Mouse (Mus musculus): ENCODE measurements around the gene Zmynd10. TPM values are rescaled to one million over a fixed set of nuclear protein-coding genes. Genes with fewer than 3 reads are reported as not detected.

Gene Zmynd10
- polyA plus RNA-seq, 1 experiment from 2014 or later = 4.3 TPM

DNA sequence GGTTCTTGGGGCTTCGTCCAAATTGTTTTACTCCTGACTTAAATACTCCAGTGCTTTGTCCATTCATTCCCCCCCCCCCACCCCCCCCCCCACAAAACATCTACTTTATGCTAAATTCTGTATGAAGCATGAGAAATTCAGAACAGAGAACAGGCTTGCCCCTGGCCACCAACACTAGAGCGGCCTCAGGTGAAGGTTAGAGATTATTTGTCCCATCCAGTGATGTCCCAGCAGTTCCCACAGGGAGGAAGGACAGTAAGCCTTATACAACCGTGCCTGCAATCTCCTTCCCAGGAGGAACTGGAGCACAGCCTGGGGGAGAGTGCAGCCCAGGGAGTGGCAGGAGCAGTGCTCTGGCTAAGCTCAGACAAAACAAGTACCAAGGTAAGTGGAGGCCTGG, 31.5 kb downstream of the Zmynd10 start, which contains the start of gene Naa80:
Gene Naa80, plus strand, starts transcription at position 301 of the 400 bp plus-strand sequence.
- Histone ChIP-seq H3K36me3 (ENCODE audit: control insufficient read depth, insufficient read depth, low read length) (peaks cover 17% of the 10 kb centered on the region), H3K27me3 (replicated peaks; ENCODE audit: control insufficient read depth, insufficient read depth, low read length) (no peaks in the 10 kb centered on the region), H3K9me3 (replicated peaks; ENCODE audit: control insufficient read depth, low read length) (no peaks in the 10 kb centered on the region), H3K4me3 (ENCODE audit: low read depth, low read length) (no peak within 1 kb of the TSS), H3K9ac (ENCODE audit: low read length) (0 out of 2 replicates have a peak within 1 kb of the TSS, but pooled peaks have one; percentile 21), H3K27ac (ENCODE audit: low read depth, low read length) (peak within 1 kb of the TSS; percentile 11; the same call in 1 of the 2 replicates), H3K4me2 (ENCODE audit: low read length) (no peak within 1 kb of the TSS), H3K4me1 (ENCODE audit: control insufficient read depth, insufficient read depth, low read length) (peaks cover 13% of the 10 kb centered on the region)
- 84% methylated on average over 3 of the region's 3 CpGs for WGBS
- ATAC-seq = no peak
- no peak for DNase-seq (ENCODE audit: low spot score)

DNA sequence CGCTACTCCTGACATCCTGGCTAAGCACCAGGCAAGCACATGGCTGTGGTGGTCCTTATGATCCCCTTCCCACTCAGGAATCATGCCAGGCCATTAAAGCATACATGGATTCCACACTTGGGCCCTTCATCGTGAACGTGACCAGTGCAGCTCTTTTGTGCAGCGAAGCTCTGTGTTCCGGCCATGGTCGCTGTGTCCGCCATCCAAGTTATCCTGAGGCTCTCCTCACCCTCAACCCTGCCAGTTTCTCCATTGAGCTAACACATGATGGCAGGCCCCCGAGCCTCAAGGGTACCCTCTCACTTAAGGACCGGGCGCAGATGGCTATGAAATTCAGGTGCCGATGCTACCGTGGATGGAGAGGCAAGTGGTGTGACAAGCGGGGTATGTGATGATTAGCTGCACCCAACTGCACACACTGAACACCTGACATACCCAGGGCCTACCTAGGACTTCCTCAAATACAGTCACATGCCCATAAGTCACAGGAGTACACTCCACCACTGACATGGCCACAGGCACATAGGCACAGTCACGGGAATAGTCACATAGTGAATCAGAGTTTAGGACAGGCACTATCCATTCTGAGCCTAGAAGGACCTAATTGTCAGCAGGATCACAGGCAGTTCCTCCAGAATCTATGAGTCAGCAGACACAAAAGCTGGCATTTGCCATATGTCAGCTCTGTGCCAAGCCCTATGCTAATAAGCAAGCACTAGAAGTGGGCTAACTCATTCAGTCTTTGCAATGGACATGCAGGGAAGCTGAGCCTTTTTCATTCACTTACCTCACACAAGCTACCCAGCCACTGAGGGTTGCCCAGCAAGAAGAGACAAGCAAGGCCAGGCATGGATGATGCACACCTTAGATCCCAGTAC, 32.2 kb downstream of the Zmynd10 start:
- Histone ChIP-seq H3K36me3 (ENCODE audit: control insufficient read depth, insufficient read depth, low read length) (peaks cover 16% of the 10 kb centered on the region; the same call in 1 of the 2 replicates), H3K27ac (ENCODE audit: low read depth, low read length) (peak overlapping the region; percentile 11; the same call in 1 of the 2 replicates), H3K9me3 (replicated peaks; ENCODE audit: control insufficient read depth, low read length) (no peaks in the 10 kb centered on the region), H3K9ac (ENCODE audit: low read length) (0 out of 2 replicates have a peak overlapping the region, but pooled peaks have one; percentile 21), H3K4me1 (ENCODE audit: control insufficient read depth, insufficient read depth, low read length) (peaks cover 13% of the 10 kb centered on the region), H3K4me3 (ENCODE audit: low read depth, low read length) (no peak overlapping the region), H3K27me3 (replicated peaks; ENCODE audit: control insufficient read depth, insufficient read depth, low read length) (no peaks in the 10 kb centered on the region), H3K4me2 (ENCODE audit: low read length) (no peak overlapping the region)
- ATAC-seq = no peak
- WGBS = 94% methylated on average over 14 of the region's 14 CpGs
- DNase-seq (ENCODE audit: low spot score) = peak; percentile 32

DNA sequence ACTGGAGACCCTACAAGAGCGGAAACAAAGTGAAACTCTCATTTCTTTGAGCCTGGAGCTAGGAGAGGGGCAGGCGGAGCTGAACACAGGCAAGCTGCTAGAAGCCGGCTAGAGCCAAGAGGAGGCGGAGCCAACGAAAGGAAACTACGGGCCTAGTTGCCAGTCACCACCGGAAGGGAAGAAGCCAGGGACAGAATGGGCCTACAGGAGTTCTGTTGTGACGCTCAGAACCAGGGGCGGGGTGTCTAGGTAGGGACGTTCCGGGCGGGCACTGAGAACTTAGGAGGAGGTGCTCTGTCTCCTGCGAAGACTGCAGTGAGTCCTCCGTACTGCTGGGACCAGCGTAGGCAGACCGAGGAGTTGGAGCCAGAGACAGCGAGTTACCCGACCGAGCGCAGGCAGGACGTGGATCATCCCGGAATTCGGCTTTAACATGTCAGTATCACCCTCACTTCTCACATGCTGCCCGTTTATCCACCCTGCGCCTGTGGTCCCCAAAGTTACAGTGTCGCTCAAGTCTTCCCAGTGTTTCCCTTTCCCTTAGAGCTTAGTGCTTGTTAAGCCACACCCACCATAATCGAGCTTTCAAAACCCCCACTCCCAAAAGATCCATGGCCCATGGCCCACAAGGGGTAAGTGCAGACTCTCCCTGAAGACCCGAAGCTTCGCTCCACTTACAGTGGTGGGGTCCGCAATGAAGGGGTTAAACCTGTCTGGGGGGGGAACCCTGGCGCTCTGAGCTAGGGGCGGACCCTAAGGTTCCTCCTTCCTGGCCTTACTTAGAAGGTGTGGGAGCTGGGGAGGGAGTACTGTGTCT, 33.6 kb downstream of the Zmynd10 start, which contains the start of gene Hyal3:
Gene Hyal3, plus strand, starts transcription at position 318 of the 817 bp plus-strand sequence.
- peak within 1 kb of the TSS; percentile 58 for H3K4me3 ChIP-seq (ENCODE audit: low read depth, low read length)
- peak within 1 kb of the TSS; percentile 74 for H3K27ac ChIP-seq (ENCODE audit: low read depth, low read length)
- WGBS = 1% methylated on average over 32 of the region's 32 CpGs
- peaks cover 11% of the 10 kb centered on the region; the same call in 1 of the 2 replicates for H3K36me3 ChIP-seq (ENCODE audit: control insufficient read depth, insufficient read depth, low read length)
- peak within 1 kb of the TSS; percentile 71 for H3K4me2 ChIP-seq (ENCODE audit: low read length)
- peak; percentile 95 for DNase-seq (ENCODE audit: low spot score)
- H3K4me1 ChIP-seq (ENCODE audit: control insufficient read depth, insufficient read depth, low read length) = peaks cover 13% of the 10 kb centered on the region
- peak within 1 kb of the TSS; percentile 60 for H3K9ac ChIP-seq (ENCODE audit: low read length)
- no peaks in the 10 kb centered on the region for H3K27me3 ChIP-seq (replicated peaks; ENCODE audit: control insufficient read depth, insufficient read depth, low read length)
- ATAC-seq = peak; percentile 87
- H3K9me3 ChIP-seq (replicated peaks; ENCODE audit: control insufficient read depth, low read length) = no peaks in the 10 kb centered on the region

DNA sequence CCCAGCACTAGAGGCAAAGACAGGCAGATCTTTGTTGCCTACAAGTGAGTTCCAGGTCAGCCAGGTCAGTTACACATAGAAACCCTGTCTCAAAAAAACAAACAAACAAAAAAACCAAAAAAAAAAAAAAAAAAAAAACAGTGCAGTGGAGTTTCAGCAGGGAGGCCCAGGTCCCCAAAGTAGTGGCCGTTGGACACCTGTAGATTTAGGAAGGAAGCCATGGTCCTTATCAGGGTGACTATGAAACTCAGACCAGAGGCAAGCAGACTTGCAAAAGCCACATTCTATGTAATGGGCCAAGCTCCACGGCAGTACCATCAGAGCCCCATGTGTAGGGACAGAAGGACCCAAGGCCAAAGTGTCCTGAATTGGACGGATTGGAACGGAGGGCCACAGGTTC, 34.5 kb downstream of the Zmynd10 start:
- Histone ChIP-seq H3K4me2 (ENCODE audit: low read length) (peak overlapping the region; percentile 71), H3K4me1 (ENCODE audit: control insufficient read depth, insufficient read depth, low read length) (peaks cover 13% of the 10 kb centered on the region), H3K27ac (ENCODE audit: low read depth, low read length) (no peak overlapping the region; the same call in 1 of the 2 replicates), H3K9me3 (replicated peaks; ENCODE audit: control insufficient read depth, low read length) (no peaks in the 10 kb centered on the region), H3K9ac (ENCODE audit: low read length) (peak overlapping the region; percentile 60), H3K27me3 (replicated peaks; ENCODE audit: control insufficient read depth, insufficient read depth, low read length) (no peaks in the 10 kb centered on the region), H3K4me3 (ENCODE audit: low read depth, low read length) (peak overlapping the region; percentile 58), H3K36me3 (ENCODE audit: control insufficient read depth, insufficient read depth, low read length) (peaks cover 11% of the 10 kb centered on the region; the same call in 1 of the 2 replicates)
- no peak for DNase-seq (ENCODE audit: low spot score)
- 76% methylated on average over 4 of the region's 4 CpGs for WGBS
- no peak for ATAC-seq

DNA sequence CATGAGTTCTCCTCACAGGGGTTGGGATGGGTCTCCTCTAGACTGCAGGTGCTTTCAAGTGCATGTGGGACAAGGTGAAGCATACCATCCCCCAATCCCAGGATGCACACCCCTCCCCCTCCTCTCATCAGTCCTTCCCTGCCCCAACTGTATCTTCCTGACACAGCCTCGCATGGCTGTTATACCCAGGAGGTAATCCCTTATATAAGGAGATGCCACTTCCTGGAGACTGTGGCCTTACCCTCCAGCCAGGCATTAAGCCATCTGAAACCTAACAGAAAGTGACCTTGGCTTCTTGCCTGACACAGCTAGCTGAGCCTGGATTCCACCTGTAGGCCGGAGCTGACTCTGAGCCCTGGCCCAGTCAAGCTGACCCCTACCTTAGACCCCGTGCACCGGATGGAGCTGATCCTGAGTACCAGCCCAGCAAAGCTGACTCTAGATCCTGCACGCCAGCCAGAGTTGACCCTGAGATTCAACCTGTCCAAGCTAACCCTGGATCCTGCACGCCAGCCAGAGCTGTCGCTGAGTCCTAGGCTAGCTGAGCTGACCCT, 35.5 kb downstream of the Zmynd10 start:
- DNase-seq (ENCODE audit: low spot score) (no peak), ATAC-seq (no peak)
- Histone ChIP-seq H3K9me3 (replicated peaks; ENCODE audit: control insufficient read depth, low read length) (no peaks in the 10 kb centered on the region), H3K4me1 (ENCODE audit: control insufficient read depth, insufficient read depth, low read length) (peaks cover 13% of the 10 kb centered on the region), H3K36me3 (ENCODE audit: control insufficient read depth, insufficient read depth, low read length) (peaks cover 11% of the 10 kb centered on the region; the same call in 1 of the 2 replicates), H3K4me2 (ENCODE audit: low read length) (no peak overlapping the region), H3K27ac (ENCODE audit: low read depth, low read length) (no peak overlapping the region), H3K27me3 (replicated peaks; ENCODE audit: control insufficient read depth, insufficient read depth, low read length) (no peaks in the 10 kb centered on the region), H3K4me3 (ENCODE audit: low read depth, low read length) (no peak overlapping the region), H3K9ac (ENCODE audit: low read length) (no peak overlapping the region)
- 89% methylated on average over 7 of the region's 7 CpGs for WGBS

DNA sequence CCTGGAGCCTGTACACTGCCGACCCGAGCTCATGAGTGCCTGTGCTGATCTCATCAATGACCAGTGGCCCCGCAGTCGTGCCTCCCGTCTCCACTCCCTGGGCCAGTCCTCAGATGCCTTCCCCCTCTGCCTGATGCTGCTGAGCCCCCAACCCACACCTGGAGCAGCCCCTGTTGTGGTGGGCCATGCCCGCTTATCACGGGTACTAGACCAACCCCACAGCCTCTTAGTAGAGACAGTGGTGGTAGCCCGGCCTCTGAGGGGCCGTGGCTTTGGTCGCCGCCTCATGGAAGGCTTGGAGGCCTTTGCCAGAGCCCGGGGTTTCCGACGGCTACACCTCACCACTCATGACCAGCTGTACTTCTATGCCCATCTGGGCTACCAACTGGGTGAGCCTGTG, 36.1 kb downstream of the Zmynd10 start:
- Histone ChIP-seq H3K4me2 (ENCODE audit: low read length) (no peak overlapping the region), H3K36me3 (ENCODE audit: control insufficient read depth, insufficient read depth, low read length) (peaks cover 11% of the 10 kb centered on the region; the same call in 1 of the 2 replicates), H3K27me3 (replicated peaks; ENCODE audit: control insufficient read depth, insufficient read depth, low read length) (no peaks in the 10 kb centered on the region), H3K9ac (ENCODE audit: low read length) (no peak overlapping the region), H3K4me1 (ENCODE audit: control insufficient read depth, insufficient read depth, low read length) (peaks cover 15% of the 10 kb centered on the region), H3K9me3 (replicated peaks; ENCODE audit: control insufficient read depth, low read length) (no peaks in the 10 kb centered on the region), H3K4me3 (ENCODE audit: low read depth, low read length) (no peak overlapping the region), H3K27ac (ENCODE audit: low read depth, low read length) (no peak overlapping the region)
- DNase-seq (ENCODE audit: low spot score) = no peak
- 90% methylated on average over 14 of the region's 14 CpGs for WGBS
- ATAC-seq = no peak

DNA sequence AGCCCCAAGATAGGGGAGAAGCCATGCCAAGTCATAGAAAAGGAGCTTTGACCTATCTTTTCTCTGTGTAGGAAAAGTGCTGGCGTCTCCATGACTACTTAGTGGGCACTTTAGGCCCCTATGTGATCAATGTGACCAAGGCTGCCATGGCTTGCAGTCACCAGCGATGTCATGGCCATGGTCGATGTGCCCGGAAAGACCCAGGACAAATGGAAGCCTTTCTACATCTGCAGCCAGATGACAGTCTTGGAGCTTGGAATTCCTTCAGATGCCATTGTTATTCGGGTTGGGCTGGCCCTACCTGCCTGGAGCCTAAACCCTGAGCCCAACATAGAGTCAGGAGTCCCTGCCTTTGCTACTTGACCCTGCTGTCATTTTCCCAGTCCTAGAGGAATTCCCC, 39.4 kb downstream of the Zmynd10 start:
- H3K27me3 ChIP-seq (replicated peaks; ENCODE audit: control insufficient read depth, insufficient read depth, low read length) = no peaks in the 10 kb centered on the region
- H3K36me3 ChIP-seq (ENCODE audit: control insufficient read depth, insufficient read depth, low read length) = peaks cover 27% of the 10 kb centered on the region
- no peak overlapping the region for H3K4me2 ChIP-seq (ENCODE audit: low read length)
- DNase-seq (ENCODE audit: low spot score) = no peak
- no peaks in the 10 kb centered on the region for H3K9me3 ChIP-seq (replicated peaks; ENCODE audit: control insufficient read depth, low read length)
- no peak overlapping the region for H3K4me3 ChIP-seq (ENCODE audit: low read depth, low read length)
- peaks cover 6% of the 10 kb centered on the region for H3K4me1 ChIP-seq (ENCODE audit: control insufficient read depth, insufficient read depth, low read length)
- 95% methylated on average over 5 of the region's 5 CpGs for WGBS
- ATAC-seq = no peak
- H3K27ac ChIP-seq (ENCODE audit: low read depth, low read length) = no peak overlapping the region
- H3K9ac ChIP-seq (ENCODE audit: low read length) = no peak overlapping the region

DNA sequence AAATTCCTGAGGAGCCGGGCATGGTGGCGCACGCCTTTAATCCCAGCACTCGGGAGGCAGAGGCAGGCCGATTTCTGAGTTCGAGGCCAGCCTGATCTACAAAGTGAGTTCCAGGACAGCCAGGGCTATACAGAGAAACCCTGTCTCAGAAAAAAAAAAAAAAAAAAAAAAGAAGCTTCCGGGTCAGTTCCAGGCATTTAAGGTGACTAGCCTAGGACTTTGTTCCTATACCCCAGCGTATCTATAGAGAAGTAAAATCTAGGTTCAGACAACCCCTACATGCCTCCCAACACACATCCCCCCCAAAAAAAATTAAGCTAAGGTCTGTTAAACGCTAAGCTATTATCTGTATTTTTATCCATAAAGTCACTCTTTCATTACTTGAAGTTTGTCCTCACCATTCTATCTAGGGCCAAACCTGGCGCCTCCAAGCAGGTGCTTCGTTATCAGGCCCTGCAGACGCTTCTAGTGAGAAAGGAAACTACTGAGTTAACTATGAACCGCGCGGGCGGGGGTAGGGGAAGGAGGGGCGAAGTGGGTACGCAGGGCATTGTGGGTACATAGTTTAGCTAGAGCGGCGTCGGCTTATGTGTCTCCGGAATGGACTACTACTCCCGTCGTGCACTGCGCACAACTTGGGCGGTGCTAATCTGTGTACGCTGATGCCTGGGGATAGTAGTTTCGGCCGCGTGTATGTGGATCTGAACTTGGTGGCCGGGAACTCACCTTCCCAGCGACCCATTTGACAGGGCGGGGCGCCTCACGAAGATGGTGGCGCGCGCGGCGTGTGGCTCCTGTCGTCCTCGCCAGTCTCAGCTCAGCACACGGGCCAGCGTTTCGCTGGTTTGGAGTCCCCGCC, 40.1 kb downstream of the Zmynd10 start, which contains the start of gene Ifrd2:
Gene Ifrd2, plus strand, starts transcription at position 669 of the 859 bp plus-strand sequence.
- peak within 1 kb of the TSS; percentile 68 for H3K4me3 ChIP-seq (ENCODE audit: low read depth, low read length)
- H3K27me3 ChIP-seq (replicated peaks; ENCODE audit: control insufficient read depth, insufficient read depth, low read length) = no peaks in the 10 kb centered on the region
- H3K9me3 ChIP-seq (replicated peaks; ENCODE audit: control insufficient read depth, low read length) = no peaks in the 10 kb centered on the region
- DNase-seq (ENCODE audit: low spot score) (peak; percentile 100), ATAC-seq (peak; percentile 100)
- peaks cover 6% of the 10 kb centered on the region for H3K4me1 ChIP-seq (ENCODE audit: control insufficient read depth, insufficient read depth, low read length)
- peak within 1 kb of the TSS; percentile 69 for H3K9ac ChIP-seq (ENCODE audit: low read length)
- peaks cover 34% of the 10 kb centered on the region for H3K36me3 ChIP-seq (ENCODE audit: control insufficient read depth, insufficient read depth, low read length)
- H3K4me2 ChIP-seq (ENCODE audit: low read length) = peak within 1 kb of the TSS; percentile 89
- H3K27ac ChIP-seq (ENCODE audit: low read depth, low read length) = peak within 1 kb of the TSS; percentile 11; the same call in 1 of the 2 replicates
- 14% methylated on average over 46 of the region's 46 CpGs for WGBS

All from forebrain, embryonic 14.5 days (tissue).